Mouse (Mus musculus): ENCODE measurements around the gene Gm10160.
"Not testable (repeated sequence)": the region's sequence is repeated elsewhere in the genome, so short reads cannot be mapped to it uniquely, and the experiment has no call there.

Gm10160 gene

DNA sequence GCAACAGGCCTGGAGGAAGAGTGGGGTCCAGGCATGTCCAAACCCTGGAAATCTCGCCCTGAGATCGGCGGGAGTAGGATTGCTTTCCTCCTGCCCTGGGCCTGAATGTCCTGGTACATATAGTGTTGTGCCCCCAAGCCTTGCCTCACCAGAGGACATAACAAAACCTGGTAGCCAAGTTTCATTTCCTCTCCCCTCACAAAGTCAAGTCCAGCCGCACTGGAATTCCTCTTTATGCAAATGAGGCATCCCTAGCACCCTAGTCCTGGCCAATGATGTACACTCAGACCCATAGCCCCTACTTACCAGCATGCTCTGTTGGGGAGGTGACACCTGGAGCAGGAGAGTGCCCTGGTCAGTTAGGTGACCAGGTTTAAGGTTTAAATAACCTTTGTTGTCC is 627 bp upstream of the Gm10160 start:
- DNase-seq = no peak

GRCm38 (mm10) chr7:81854568-81855307 is 856 bp downstream of the Gm10160 start:
- DNase-seq = no peak

DNA sequence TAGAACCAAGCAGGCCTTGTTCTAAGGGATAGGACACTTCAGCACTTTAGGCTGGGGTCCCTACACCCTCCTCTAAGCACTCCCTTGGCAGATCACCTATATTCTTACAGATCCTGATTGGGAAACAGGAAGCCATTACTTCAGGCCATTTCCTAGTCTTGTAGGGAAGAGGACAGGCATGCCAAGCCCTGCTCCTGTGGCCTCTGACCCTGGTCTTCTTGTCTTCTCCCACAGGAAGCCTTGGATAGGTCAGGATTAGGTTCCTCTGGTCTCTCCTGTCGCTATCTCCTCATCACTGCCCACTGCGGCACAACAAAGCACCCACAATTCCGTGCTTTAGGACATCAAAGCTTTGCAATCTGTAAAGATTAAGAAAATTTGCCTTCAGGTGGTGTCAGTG is 3.9 kb downstream of the Gm10160 start:
- DNase-seq = no peak

DNA sequence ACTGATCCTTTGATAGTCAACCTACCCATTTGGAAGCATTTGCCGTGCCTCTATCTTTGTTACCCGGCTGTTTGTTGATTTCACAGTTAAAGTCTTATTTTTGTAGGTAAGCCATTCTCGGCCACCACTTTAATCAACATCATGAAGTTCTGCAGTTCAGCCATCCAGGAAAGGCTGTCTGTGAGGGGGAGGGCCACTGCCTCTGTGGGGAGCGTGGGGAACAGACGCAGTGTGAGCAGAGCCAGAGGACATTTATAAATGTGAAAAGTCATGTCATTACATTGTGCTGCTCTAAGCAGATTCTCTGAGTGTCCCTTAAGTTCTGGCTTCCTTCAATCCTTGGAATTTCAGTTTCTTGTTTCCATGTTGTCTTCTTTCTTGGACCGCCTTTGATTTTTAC is 5.4 kb downstream of the Gm10160 start:
- no peak for DNase-seq

- no peak for DNase-seq
Observed at GRCm38 (mm10) chr7:81849633-81850032, 6.0 kb downstream of the Gm10160 start.

DNA sequence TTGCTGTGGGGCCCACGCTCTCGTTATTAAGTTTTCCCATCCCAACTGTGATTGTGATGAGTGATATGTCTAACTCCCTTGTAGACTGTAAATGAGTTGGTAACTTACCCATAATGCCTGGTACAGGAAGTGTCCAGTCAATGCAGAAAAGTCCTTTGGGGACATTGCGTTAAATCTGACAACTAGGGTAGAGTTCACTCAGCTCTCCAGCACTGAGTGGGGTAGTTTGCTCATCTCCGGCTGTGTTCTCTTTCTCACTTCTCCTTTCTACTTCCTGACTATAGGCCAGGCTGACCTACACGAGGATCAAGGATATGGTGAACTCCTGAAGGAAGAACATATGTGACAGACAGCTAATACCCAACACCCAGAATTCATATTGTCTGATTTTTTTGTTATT is 6.4 kb downstream of the Gm10160 start:
- DNase-seq = no peak

DNA sequence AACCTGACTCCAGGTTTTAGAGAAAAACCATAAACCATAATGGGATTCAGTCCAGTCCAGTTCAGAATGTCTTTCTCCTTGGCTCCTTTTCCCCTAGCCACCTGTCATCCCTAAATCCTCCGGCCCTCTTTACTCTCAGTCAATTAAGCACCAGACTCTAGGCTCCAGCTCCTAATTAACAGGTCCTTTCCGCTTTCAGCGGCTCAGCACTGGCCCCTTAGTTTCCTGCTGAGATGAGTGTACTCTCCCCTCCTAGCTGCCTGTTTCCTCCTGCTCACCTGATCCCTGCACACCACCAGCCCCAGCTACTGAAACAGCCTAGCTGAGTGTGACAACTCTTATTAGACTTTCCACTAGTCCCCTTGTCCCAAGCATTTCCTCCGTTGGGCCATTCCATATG is 7.8 kb downstream of the Gm10160 start:
- DNase-seq = no peak

DNA sequence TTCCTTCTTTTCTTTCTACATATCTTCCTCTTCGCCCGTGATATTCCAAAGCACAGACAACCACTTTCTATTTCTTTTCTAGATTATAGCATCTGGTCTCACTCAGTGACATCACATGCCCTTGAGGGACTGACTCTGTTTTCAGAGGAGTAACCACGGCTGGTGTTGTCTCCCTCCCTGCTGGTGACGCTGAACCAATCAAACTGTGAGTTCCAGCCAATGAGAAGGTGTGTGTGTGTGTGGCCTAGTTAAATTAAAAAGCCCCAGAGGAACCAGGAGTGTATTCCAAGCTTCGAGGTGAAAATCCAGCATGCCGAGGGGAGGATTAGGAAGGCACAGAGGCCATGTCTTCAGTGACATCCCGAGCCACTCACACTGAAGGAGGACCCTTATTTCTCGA is 8.6 kb downstream of the Gm10160 start:
- no peak for DNase-seq

GRCm38 (mm10) chr7:81846008-81846407 is 9.6 kb downstream of the Gm10160 start:
- no peak for DNase-seq

DNA sequence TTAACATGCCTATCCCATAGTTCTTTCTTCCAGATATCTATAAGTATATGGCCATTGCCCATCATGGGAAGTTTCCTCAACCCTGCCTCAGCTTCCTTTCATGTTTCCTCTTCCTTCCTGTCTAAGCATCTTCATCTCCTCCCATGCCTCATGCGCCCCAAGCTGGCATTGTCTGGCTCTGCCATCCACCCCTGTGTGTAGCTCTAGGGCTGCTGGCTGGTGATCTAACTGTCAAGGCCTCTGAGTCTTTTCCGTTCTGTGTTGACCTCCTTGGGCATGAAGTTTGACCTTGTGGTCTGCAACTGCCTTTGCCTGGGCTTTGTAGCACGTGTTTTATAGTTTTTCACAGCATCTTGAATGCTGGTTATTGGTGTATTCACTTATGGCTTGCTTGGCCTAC is 10.3 kb downstream of the Gm10160 start:
- DNase-seq = no peak

DNA sequence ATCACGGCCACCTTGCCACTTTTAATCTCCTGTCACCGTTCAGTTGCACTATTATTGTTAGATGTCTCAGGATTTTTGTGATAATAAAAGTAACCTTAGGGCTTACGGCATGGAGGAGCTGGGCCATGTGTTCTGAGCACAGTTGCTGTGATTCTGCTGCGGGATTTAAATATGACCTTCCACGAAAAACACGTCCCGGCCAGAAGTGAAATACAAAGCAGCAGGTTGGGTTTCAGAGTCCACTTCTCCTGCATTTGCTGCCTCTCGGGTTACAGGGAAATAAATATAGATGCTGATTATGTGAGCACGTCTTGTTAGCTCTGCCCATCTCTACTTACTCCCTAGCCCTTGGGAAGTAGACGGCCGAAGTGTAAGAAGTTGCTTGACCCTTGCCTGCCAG is 10.8 kb downstream of the Gm10160 start:
- no peak for DNase-seq

- DNase-seq = no peak
Observed at GRCm38 (mm10) chr7:81843903-81844302, 11.7 kb downstream of the Gm10160 start.

- no peak for DNase-seq
Observed at GRCm38 (mm10) chr7:81842998-81843397, 12.6 kb downstream of the Gm10160 start.

DNA sequence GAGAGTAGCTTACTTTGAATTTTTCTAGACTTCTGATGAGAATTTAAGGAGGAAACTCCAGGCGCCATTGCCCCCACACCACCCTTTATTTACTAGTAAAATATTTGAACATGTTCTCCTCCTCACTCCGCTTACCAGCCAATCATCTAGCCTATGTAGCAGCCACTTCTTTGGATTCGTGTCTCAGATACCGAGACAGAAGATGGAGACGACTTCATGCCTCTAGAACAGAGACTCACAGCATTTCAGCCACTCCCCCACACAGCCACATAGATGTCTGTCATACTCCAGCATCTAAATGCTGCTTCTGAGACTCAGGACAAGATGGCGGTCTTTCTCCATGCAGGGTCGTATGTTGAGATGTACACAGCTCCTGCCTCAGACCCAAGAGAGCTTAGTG is 13.5 kb downstream of the Gm10160 start:
- DNase-seq = no peak

DNA sequence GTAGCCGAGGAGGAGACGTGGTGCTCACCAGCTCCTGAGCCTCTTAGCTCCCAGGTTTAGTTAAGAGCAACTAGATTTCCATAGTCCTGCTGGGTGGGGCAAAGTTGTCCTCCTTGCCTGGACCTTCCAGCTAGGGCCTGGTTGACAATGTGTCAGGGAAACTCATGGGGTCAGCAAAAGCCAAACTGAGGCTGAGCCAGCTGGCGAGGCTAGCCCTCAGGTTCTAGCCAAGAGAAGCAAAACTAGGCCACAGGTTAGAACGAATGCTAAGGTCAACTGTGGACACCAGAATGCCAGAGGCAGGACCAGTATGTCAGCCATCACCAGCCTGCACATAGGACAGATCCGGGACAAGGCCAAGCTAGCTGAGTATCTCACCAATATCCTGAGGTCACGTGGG is 14.2 kb downstream of the Gm10160 start:
- DNase-seq = no peak

DNA sequence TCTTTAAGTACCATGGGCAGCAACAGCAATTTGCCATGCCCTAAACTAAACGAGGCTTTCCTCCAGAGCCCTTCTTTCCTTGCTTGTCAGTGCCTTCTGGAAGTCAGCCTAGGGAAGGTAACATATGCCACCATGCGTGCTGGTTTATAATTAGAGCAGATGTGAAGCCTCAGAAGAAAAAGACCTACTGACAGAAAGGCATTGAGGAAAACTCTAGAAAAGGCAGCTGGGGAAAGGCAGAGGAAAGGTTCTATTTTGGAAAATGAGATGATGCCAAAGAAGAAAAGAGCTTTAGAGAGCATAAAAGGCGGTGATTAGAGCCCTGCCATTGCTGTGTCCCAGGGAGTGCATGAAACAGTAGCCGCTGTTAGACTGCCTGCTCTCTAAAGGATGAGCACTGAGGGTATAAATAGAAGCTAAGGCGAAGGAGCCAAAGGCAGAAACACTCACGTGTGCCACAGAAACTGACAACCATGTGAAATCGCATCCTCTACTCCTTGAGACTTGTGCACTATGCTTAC is 14.9 kb downstream of the Gm10160 start:
- DNase-seq = no peak

DNA sequence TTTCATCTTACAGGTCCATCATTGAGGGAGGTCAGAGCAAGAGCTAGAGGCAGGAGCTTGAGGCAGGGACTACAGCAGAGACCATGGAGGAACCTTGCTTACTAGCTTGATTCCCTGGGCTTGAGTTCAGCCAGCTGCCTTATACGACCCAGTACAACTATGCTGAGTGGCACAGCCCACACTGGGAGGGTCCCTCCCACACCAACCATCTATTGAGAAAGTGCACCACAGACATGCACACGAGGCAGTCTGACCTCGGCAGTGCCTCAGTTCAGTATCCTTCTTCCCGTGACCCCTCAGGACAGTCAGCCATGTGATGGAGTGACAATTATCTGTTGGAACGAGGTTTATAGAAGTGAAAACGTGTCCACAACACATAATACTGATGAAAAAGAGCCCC is 15.8 kb downstream of the Gm10160 start:
- DNase-seq = no peak

DNA sequence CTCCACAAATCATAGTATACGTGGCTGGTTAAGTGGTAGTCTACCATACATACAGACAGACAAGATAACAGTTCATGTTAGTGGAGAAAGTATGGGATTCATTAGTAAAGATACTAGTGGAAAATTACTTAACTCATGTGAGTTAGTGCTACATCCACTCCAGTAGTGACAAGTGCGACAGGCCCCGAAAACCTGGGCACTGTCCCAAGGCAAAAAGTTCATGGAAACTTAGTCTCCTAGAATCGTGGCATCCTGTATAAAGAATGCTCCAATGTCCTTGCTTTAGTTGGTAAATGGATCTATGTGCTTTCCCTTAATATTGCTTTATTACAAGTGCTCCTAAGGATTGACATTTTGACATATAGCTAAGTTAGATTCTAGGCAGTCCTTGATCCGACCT is 17.8 kb downstream of the Gm10160 start:
- not testable (repeated sequence) for DNase-seq

DNA sequence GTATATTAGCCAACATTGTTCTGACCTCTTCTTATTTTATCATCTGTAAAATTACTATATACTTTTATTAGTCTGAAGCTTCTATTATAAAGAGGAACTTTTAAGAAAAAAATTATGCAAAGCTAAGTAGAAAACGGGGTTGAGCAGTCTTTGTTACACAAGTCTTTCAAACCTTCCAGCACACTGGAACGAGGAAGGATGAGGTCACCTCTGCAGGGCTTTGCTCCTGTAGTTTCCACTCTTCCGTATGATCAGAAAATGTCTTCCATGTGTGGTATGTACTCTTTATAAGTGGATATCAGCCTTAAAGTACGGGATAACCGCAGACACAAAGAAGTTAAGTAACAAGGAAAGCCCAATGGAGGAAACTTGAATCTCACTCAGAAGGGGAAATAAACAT is 20.2 kb downstream of the Gm10160 start:
- DNase-seq = no peak

- DNase-seq = no peak
Observed at GRCm38 (mm10) chr7:81834847-81835246, 20.7 kb downstream of the Gm10160 start.

DNA sequence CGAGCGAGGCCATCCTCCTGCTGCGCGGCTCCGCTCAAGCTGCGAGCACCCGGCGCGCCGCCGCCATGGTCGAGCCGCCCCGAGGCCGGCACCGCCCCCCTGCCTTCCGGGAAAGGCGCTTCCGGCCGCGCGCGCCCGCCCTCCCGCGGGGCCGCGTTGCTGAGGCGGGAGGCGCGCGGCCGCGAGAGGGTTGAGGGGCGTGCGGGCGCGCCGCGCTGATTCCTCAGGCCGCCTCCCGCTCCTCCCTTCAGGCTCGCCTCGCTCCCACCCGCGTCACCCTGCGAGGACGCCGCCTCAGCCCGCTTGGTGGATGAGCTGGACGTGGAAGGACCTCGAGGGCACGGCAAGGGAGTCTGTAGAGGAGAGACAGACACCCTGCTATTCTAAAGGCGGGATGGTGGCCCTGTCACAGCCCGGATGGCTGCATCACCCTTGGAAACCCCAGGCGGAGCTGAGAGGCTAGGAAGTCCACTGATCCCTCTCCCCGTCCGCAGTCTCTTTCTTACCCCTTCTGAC is 26.2 kb downstream of the Gm10160 start, which contains the start of gene Btbd1:
Gene Btbd1 (minus strand): TSS at position 53 of the 516 bp plus-strand sequence.
- DNase-seq = peak; percentile 86

GRCm38 (mm10) chr7:81828681-81829378 is 26.8 kb downstream of the Gm10160 start:
- DNase-seq = peak; percentile 51

GRCm38 (mm10) chr7:81827806-81828667 is 27.6 kb downstream of the Gm10160 start:
- DNase-seq = no peak
